Mouse (Mus musculus): Measurements from ENCODE around the gene Stk17b.
"Not testable (repeated sequence)": the region's sequence is repeated elsewhere in the genome, so short reads cannot be mapped to it uniquely, and the experiment has no call there.

Gene Stk17b

GRCm38 (mm10) chr1:53782956-53783355, 2.1 kb downstream of the Stk17b start:
- no peak for DNase-seq (ENCODE audit: low spot score in 2 of 2)

- DNase-seq (ENCODE audit: low spot score in 2 of 2): no peak
Measured at GRCm38 (mm10) chr1:53782079-53782478, 2.9 kb downstream of the Stk17b start.

- DNase-seq (ENCODE audit: low spot score in 2 of 2): no peak
Measured at GRCm38 (mm10) chr1:53781311-53781710, 3.7 kb downstream of the Stk17b start.

- no peak for DNase-seq (ENCODE audit: low spot score in 2 of 2)
Measured at GRCm38 (mm10) chr1:53776176-53776905, 8.7 kb downstream of the Stk17b start.

GRCm38 (mm10) chr1:53775545-53775944, 9.5 kb downstream of the Stk17b start:
- DNase-seq (ENCODE audit: low spot score in 2 of 2): no peak

GRCm38 (mm10) chr1:53775036-53775435, 10.0 kb downstream of the Stk17b start:
- DNase-seq (ENCODE audit: low spot score in 2 of 2): no peak

- DNase-seq (ENCODE audit: low spot score in 2 of 2): no peak
Measured at GRCm38 (mm10) chr1:53774571-53774970, 10.5 kb downstream of the Stk17b start.

GRCm38 (mm10) chr1:53773994-53774393, 11.0 kb downstream of the Stk17b start:
- DNase-seq (ENCODE audit: low spot score in 2 of 2): no peak

- DNase-seq (ENCODE audit: low spot score in 2 of 2): no peak
Measured at GRCm38 (mm10) chr1:53772967-53773366, 12.1 kb downstream of the Stk17b start.

- DNase-seq (ENCODE audit: low spot score in 2 of 2): no peak
Measured at GRCm38 (mm10) chr1:53771476-53771875, 13.5 kb downstream of the Stk17b start.

- DNase-seq (ENCODE audit: low spot score in 2 of 2): peak in 1 of 2 experiments; percentile 21
Measured at GRCm38 (mm10) chr1:53766112-53766511, 18.9 kb downstream of the Stk17b start.

GRCm38 (mm10) chr1:53757316-53757715, 27.7 kb downstream of the Stk17b start:
- peak in 1 of 2 experiments; percentile 9 for DNase-seq (ENCODE audit: low spot score in 2 of 2)

GRCm38 (mm10) chr1:53753501-53753900, 31.5 kb downstream of the Stk17b start:
- DNase-seq (ENCODE audit: low spot score in 2 of 2): not testable (repeated sequence)

- DNase-seq (ENCODE audit: low spot score in 2 of 2): no peak
Measured at GRCm38 (mm10) chr1:53751144-53751543, 33.9 kb downstream of the Stk17b start.

GRCm38 (mm10) chr1:53750697-53751096, 34.3 kb downstream of the Stk17b start:
- DNase-seq (ENCODE audit: low spot score in 2 of 2): not testable (repeated sequence)

- DNase-seq (ENCODE audit: low spot score in 2 of 2): not testable (repeated sequence)
Measured at GRCm38 (mm10) chr1:53749881-53750385, 35.1 kb downstream of the Stk17b start.

GRCm38 (mm10) chr1:53748571-53748970, 36.5 kb downstream of the Stk17b start:
- DNase-seq (ENCODE audit: low spot score in 2 of 2): no peak

GRCm38 (mm10) chr1:53746001-53746400, 39.0 kb downstream of the Stk17b start:
- DNase-seq (ENCODE audit: low spot score in 2 of 2): no peak

GRCm38 (mm10) chr1:53741742-53742458, 43.1 kb downstream of the Stk17b start:
- no peak for DNase-seq (ENCODE audit: low spot score in 2 of 2)

GRCm38 (mm10) chr1:53740777-53741336, 44.2 kb downstream of the Stk17b start:
- no peak for DNase-seq (ENCODE audit: low spot score in 2 of 2)

GRCm38 (mm10) chr1:53740077-53740776, 44.8 kb downstream of the Stk17b start:
- DNase-seq (ENCODE audit: low spot score in 2 of 2): not testable (repeated sequence)

- DNase-seq (ENCODE audit: low spot score in 2 of 2): no peak
Measured at GRCm38 (mm10) chr1:53736583-53736982, 48.4 kb downstream of the Stk17b start.
